Mouse (Mus musculus): ENCODE data around the gene Evl.
"Not testable (repeated sequence)": the region's sequence is repeated elsewhere in the genome, so short reads cannot be mapped to it uniquely, and the experiment has no call there.

Evl gene

GRCm38 (mm10) chr12:108554120-108554841 lies at the start of gene Evl:
Evl (plus strand) TSS chr12:108554720.
- peak; percentile 82 for DNase-seq

DNA sequence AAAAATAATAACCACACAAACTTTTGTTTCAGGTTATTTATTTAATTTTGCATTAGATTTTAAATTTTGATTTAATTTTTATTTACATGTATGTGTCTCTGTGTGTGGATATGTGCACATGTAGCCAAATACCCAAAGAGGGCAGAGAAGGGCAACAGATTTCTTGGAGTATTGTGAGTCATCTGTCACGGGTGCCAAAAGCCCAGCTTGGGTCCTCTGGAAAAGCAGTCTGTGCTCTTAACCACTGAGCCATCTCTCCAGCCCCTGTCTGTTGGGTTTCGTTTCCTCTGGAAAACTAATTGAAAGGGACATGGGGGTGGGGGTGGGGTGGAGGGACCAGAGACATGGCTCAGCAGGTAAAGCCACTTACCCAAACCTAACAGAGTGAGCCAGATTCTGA lies 48.7 kb upstream of the Evl start:
- DNase-seq = no peak

GRCm38 (mm10) chr12:108507046-108507445 lies 47.5 kb upstream of the Evl start:
- not testable (repeated sequence) for DNase-seq

DNA sequence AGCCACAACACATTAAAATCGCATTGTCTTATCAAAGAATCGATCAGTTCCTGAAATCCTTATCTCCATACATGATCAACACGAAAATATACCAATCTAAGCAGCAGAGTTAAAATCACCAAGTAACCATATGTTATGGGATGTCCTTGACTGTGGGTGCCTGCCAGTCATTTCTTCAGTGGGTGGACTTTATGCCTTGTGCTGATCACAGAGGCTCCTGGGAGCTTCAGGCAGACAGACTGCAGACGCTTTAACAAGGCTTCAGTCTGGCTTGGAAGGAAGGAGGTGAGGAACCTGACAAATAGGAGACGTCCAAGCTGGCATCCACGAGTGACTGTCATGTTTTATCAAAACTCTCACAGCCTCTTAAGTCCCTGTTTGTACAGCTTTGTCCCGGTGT lies 43.9 kb upstream of the Evl start:
- no peak for DNase-seq

- no peak for DNase-seq
Observed at GRCm38 (mm10) chr12:108511009-108511408, 43.5 kb upstream of the Evl start.

DNA sequence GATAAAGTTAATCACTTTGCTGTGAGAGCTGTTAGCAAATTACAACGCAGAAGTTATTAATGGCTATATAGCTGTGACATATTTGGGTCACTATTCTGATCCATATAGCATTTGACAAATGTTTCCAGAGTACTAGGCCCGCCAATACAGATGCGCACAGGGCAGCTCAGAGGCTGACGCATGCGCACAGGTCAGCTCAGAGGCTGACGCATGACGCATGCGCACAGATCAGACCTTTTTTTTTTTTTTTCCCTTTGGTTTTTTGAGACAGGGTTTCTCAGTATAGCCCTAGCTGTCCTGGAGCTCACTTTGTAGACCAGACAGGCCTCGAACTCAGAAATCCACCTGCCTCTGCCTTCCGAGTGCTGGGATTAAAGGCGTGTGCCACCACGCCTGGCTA lies 39.1 kb upstream of the Evl start:
- DNase-seq = no peak

GRCm38 (mm10) chr12:108519374-108519773 lies 35.1 kb upstream of the Evl start:
- no peak for DNase-seq

- DNase-seq = no peak
Observed at GRCm38 (mm10) chr12:108529214-108529613, 25.3 kb upstream of the Evl start.

- no peak for DNase-seq
Observed at GRCm38 (mm10) chr12:108534484-108534883, 20.0 kb upstream of the Evl start.

DNA sequence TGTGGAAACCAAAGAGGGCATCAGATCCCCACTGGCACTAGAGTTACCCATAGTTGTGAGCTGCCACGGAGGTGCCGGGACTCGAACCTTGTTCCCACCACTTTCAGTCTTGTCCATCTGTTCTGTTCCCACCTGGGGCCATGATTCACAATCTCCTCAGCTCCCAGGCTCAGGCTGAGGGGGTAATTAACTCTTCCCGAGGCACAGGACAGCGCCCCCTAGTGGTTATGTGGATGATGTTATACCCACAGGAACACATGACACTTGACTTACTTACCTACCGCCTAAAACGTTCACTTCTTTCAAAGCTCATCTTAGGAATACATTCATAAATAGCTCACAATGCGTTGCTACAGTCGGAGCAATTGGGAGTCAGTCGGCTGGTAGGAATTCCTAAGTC lies 18.1 kb upstream of the Evl start:
- DNase-seq = no peak

DNA sequence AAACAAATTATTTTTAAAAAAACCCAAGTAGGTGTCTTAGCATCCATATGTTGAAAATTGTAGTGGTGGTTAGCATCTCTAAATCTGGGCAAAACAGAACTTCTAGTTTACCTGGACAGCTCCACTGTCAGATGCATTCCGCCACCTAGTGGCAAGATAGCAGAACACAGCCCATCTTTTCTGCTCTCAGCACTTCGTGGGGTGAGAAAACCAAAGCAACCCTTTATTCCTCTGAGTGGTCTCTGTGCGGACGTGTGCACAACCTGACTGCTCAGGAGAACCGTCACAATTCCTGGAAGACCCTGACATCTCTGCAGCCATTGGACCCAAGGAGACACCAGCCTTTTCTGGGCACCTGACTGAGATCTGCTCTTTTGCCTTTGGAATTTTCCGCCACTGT lies 13.4 kb upstream of the Evl start:
- peak; percentile 45 for DNase-seq

DNA sequence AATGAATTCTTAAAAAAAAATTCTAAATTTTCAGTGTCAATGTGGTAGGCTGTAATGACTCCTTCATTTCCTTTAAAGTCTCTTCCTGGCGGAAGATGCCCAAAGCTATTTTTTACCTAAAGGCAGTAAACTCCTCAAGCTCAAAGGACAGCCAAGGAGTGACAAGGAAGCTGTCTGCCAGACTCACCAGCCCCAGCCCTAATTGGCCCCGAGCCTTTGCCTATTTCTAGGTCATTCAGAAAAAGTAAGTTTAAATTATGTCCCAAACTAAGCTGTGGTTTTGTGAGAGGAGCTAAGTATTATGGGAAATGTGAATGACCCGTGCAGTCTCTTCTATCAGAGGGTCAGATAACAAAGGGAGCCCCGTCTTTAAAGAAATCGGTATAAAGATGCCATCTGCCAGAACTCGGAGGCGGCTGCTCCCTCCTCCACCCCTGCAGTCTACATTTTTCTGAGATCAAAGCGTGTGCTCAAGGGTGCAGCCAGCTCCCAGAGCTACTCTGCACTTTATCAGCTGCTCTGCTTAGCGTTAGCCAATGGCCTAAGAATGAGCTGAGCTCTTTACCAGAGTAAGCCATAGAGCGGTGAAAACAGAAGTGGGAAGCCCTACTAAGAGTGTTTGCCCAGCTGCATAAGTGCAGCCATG lies 7.9 kb upstream of the Evl start:
- DNase-seq = no peak

- no peak for DNase-seq
Observed at GRCm38 (mm10) chr12:108547251-108547875, 7.2 kb upstream of the Evl start.

DNA sequence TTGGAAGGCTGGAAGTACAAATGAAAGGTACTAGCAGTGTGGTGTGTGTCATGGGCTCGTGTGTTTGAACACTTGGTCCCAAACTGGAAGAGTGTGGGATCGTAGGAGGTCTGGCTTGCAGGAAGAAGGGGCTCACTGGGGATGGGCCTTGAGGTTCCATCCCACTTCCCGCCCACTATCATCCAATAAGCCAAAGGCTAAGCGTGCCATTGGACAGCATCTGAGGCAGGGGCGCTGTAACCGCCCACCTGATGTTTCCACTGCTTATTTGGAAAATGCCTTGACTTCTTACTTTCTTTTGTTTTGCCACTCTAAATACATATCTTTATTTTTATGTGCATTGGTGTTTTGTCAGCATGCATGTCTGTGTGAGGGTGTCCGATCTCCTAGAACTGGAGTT lies 2.8 kb upstream of the Evl start:
- DNase-seq = no peak

- no peak for DNase-seq
Observed at GRCm38 (mm10) chr12:108553079-108553478, 1.4 kb upstream of the Evl start.

DNA sequence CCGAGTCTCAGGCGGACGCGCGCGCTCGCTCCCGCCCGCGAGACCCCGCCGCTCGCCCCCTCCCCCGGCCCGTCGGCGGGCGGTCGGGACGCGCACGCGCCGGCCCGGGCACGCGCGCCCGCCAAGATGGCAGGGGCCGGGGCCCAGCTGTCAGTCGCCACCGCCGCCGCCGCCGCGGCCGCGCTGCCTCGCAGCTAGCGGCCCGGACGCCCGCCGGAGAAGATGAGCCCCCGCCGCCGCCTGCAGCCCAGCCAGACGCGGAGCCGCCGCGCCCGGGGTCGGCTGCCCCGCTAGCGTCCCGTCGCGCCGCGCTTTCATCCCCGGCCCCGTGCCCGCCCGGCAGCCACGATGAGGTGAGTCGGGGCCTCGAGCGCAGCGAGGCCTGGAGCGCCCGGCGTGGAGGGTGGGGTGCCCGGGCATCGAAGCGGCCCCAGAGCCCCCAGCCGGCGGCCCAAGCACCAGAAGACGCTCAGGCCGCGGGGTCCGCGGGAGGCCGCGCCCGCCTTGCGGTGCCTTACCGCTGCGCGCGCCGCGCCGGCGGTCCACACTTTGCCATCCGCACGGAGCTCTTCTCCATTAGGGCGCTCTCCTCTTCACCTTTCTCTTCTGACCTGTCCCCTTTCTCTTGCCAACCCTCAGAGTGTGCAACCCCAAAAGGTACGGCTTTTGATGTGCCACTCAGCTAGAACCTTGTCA lies 489 bp downstream of the Evl start:
- DNase-seq = peak; percentile 70

- no peak for DNase-seq
Observed at GRCm38 (mm10) chr12:108558194-108558593, 3.7 kb downstream of the Evl start.

GRCm38 (mm10) chr12:108563238-108563637 lies 8.7 kb downstream of the Evl start:
- DNase-seq = no peak

DNA sequence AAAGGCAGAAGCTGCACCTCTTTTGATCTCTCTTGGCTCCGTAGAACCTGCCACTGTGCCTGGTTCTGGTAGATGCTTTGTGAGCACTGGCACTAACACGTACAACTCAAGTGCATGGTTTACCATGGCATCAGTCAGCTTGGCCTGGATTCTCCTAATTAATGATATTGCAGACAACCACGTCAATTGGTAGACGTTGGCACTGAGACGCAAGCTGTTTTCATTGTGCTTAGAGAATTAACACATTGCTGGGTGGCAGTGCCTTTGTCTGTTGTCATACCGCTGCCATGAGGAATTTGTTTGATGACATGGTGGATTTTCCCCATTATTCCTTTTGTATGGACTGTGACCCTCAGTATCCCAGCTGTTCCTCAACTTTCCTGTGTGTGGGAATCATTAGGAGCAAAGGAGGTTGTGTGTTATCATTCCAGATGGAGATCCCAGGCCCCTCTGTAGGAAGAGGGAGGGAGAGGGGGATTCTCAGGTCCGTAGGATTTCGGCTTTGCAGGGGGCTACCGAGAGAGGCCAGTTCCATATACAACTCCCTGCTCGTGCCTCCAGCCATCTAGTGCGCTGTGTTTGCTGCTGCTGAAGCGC lies 10.5 kb downstream of the Evl start:
- DNase-seq = no peak

DNA sequence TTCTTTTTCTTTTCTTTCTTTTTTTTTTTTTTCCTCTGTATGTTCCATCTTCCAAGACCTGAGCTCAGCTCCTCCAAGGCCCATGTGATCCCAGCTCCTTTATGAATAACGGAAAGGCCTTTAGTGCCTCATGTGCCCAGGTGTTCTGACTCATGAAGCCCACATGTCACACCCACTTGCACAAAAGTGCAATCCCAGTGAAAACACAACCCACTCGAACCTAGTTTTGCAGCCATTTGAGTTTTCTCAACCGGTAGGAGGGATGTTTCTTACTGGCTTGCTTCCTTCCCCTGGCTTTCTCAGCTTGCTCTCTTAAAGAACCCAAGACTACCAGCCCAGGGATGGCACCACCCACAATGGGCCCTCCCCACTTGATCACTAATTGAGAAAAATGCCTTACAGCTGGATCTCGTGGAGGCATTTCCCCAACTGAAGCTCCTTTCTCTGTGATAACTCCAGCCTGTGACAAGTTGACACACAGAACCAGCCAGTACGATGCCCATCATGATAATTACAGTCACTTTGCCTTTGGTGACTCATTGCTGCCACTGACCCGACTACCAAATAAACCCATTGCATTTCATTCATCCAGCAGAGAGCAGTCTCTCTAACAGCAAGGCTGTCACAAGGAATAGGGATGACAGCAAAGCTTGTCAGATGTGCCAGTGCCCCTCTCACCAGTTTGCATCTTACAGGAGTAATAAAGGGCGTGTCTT lies 24.8 kb downstream of the Evl start:
- DNase-seq = peak; percentile 64

- DNase-seq = no peak
Observed at GRCm38 (mm10) chr12:108583775-108584174, 29.3 kb downstream of the Evl start.

DNA sequence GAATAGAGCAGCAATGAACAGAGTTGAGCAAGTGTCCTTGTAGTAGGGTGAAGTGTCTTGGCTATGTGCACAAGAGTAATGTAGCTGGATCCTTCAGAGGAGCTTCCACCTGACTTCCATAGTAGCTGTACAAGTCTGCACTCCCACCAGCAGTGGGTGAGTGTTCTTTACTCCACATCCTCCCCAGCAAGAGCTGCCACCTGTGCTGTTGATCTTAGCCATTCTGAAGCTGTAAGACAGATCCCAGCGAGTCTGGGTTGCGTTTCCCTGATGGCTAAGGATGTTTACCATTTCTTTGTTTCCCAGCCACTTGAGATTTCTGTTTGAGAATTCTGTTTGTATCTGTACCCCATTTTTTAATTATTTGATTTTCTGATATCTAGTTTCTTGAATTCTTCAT lies 35.6 kb downstream of the Evl start:
- DNase-seq = no peak

DNA sequence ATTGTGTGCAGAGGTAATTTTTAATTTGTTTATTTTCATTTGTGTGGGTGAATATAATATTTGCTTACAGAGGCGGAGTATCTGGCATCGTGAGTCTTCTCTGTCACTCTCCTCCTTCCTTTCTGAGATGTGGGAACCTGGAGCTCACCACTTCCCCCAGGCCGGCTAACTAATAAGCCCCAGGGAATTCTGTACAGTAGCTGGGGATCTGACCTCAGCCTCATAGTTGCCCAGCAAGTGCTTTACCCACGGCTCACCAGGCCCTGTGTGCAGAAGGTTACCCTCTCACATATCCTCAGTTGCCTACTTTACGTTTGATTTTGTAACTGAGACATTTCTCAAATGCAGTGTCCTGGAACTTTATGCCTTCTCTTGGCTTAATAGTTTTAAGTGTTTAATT lies 37.1 kb downstream of the Evl start:
- no peak for DNase-seq
